Mouse (Mus musculus) monocyte, adult 5-6 weeks (primary cell): ENCODE results near the gene Amigo1. TPM values are rescaled to one million over a fixed set of nuclear protein-coding genes. Genes with fewer than 3 reads are reported as not detected.

ENCODE experiments used
- ATAC-seq: fragments of 153-309, 156-312 bp; replicated peaks from 2 replicates; pipeline ENCODE4 v1.8.0; 2017; ENCODE audit warnings: mild to moderate bottlenecking; ENCODE audit not compliant: low TSS enrichment, insufficient number of reproducible peaks, severe bottlenecking, poor library complexity, low FRiP score
- total RNA-seq: library from RNA; stranded (forward); fragments of 200-1000, 200-491, 200-594 nt; gene quantifications from 3 replicates; pipeline ENCODE4 v1.2.3, GENCODE M21; 2017

The Amigo1 gene
- total RNA-seq, 1 experiment from 2014 or later = 6.2 TPM

- ATAC-seq = no peak
Observed at GRCm38 (mm10) chr3:108178756-108179715, 7.1 kb upstream of the Amigo1 start.

- no peak for ATAC-seq
Observed at GRCm38 (mm10) chr3:108180514-108180913, 5.6 kb upstream of the Amigo1 start.

GRCm38 (mm10) chr3:108184742-108185141, 1.4 kb upstream of the Amigo1 start:
- no peak for ATAC-seq

DNA sequence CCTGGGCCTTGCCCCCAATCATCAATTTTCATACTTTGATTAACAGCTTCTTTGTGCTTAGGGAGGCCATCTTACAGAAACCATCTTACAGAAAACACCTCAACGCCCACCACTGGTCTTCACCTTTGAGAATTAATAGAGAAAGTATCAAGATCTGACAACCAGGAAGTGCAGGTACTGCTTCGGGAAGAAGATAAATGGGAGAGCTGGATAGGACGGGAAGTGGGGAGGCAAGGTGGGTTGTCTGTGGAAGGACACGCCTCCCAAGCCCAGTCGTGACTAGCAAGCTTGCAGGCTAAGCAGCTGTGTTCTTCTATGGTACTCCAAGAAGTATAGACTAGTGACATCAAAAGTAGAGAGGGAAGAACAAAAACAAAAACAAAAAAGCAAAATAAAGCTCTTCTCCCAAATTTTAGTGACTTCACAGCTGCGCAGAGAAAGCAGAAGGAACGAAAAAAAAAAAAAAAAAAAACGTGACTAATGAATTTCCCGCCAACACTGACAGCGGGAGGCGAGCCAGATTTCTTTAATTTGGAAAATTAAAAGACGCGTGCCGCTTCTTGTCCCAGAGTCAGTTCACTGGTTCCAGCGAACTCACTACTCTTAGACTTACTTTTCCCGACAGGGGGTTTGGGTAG, 556 bp upstream of the Amigo1 start:
- no peak for ATAC-seq

DNA sequence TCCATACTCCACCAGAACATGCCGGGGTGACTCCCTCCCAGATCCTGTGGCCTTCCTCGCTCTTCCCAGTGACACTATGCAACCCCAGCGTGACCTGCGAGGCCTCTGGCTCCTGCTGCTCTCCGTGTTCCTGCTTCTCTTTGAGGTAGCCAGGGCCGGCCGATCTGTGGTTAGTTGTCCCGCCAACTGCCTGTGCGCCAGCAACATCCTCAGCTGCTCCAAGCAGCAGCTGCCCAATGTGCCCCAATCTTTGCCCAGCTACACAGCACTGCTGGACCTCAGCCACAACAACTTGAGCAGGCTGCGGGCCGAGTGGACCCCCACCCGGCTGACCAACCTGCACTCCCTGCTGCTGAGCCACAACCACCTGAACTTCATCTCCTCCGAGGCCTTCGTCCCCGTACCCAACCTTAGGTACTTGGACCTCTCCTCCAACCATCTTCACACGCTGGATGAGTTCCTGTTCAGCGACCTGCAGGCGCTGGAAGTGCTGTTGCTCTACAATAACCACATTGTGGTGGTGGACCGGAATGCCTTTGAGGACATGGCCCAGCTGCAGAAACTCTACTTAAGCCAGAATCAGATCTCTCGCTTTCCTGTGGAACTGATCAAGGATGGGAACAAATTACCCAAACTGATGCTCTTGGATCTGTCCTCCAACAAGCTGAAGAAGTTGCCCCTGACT, 1.1 kb downstream of the Amigo1 start:
- ATAC-seq = no peak

DNA sequence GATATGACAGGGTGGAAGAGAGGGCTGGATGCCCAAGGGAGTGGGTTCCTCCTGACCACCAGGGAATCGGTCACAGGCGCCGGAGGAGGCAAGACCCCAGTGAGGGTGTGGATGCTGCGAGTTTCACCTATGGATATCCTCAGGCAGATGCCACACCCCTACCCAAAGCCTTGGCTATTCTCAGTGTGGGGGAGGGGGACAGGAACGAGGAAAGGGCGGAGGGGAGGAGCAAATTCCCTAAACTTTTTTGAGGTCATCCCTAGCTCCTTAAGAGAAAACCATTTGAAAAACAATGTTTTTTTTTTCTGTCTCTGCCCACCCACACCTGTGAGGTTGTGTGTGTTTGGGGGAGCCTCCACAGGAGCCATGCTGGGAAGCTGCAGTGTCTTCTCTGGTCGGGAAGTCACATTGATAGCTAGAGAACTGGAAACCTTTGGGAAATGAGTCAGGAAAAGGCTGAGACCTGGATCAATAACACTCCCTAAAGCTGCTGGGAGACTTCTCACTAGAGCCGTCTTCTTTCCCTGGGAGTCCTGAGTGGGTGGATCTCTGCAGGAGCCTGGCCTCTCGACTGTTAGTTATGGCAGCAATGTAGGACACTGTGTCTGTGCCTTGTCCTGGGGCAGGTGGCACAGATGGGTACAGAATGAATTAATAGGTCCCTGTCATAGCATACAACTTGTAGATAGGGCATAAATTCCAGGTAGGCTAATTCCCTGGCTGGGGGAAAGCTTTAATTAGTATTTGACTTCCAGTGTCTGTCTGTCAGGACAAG, 2.8 kb downstream of the Amigo1 start:
- no peak for ATAC-seq

DNA sequence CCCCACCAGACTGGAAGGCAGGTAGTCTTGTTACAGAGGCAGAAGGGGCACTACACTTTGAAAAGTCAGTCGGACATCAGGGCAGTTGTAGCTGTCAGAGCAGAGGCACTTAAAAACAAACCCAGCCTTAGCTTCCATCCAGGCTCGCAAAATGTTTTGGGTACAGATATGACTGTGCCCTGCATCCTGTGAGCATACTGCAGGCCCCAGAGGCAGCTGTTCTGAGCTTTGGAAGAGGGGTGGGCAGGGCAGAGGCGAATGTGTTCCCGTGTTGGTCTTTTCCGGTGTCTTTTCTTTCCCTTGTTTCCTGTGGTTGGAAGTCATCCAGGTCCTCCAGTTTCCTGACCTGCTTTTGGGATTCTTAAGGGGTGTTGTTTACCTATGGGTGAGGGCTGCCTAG, 3.8 kb downstream of the Amigo1 start:
- no peak for ATAC-seq

- ATAC-seq = no peak
Observed at GRCm38 (mm10) chr3:108193686-108194085, 7.6 kb downstream of the Amigo1 start.

- no peak for ATAC-seq
Observed at GRCm38 (mm10) chr3:108195287-108195686, 9.2 kb downstream of the Amigo1 start.

DNA sequence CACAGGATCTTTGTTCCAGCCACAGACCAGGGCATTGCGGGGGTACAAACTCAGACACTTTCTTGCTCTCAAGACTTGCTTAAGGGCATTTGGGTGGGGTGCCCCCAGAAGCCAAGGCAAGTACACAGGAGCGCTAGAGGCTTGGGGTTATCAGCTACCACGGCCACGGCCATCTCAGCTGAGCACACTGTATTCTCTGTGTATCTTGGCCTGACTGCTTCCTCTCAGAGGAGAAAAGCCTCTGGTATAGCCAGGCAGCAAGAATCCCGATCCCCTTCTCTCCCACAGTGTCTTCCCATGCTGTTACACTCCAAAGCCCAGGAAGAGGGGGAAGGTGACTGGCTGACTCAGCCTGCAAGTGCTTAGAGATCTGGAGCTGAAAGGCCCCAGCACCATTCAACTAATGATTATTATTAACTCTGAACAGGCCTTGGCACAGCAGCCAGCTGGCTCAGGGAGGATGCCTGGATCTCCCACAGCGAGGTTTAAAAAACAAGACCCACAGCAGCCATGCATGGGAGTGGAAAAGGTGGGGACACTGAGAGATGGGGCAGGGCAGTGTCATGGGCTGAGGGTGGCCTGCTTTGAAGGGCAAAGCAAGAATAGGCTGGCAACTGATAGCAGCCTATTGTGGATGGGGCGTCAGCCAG, 9.9 kb downstream of the Amigo1 start:
- no peak for ATAC-seq

DNA sequence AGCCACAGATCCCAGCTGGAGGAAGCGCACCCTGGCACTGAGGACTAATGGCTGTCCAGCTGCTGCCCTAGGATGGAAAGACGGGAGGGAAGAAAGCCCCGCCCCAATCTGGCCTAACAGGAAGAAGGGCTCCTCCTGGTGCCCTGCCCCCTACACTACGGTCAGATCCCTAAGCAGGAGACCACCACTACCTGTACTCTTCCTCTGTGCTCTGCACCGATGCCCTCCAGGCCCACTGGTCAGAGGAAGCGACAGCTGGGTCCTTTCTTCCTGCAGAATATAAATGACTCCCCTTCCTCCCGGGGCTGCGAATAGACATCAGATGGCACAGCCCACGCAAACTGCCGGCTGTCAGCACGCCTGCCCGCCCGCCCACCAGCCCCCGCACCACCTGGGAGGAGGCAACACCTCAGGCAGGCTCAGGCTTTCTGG, 10.9 kb downstream of the Amigo1 start:
- ATAC-seq = no peak

DNA sequence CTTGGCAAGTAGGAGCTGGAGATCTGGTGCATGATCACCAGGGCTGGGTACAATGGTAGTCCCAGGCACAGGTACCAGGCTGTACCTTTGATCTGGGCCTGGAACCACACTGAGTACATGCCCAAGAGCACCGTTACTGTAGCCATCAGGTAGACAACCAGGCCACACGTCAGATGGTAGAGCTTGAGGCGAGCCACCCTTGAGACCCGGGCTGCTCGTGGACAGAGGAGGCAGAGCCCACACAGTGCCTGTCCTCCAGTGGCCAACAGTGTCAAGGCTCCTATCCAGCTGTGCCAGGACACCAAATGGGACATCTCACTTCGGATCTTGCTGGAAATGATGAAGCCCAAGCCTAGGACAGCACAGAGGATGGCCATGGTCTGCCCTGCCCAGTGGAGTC, 13.1 kb downstream of the Amigo1 start:
- ATAC-seq = no peak

GRCm38 (mm10) chr3:108200329-108201323, 14.5 kb downstream of the Amigo1 start, which contains the start of gene Cyb561d1:
Gene Cyb561d1 (minus strand): TSS chr3:108201212.
- ATAC-seq = peak; percentile 69

GRCm38 (mm10) chr3:108202506-108202905, 16.4 kb downstream of the Amigo1 start:
- no peak for ATAC-seq

GRCm38 (mm10) chr3:108203212-108203611, 17.1 kb downstream of the Amigo1 start:
- ATAC-seq = no peak

GRCm38 (mm10) chr3:108203621-108204325, 17.6 kb downstream of the Amigo1 start:
- ATAC-seq = peak; percentile 47
